Mouse (Mus musculus) heart, postnatal 25 days (tissue): ENCODE measurements around the gene Cfb. TPM values are rescaled to one million over a fixed set of nuclear protein-coding genes. Genes with fewer than 3 reads are reported as not detected.
"Not testable (repeated sequence)": the region's sequence is repeated elsewhere in the genome, so short reads cannot be mapped to it uniquely, and the experiment has no call there.

Source experiments
- DNase-seq: peaks from one replicate; pipeline ENCODE4 v3.0.0; 2022; ENCODE audit warnings: low spot score
- intact Hi-C: fragments of 180-260 bp; cut with DNase I; formaldehyde crosslinking; loops from one replicate; pipeline ENCODE4 v1.15.1; 2025
- microRNA-seq: library from miRNA; unstranded; fragments of <30 nt; microRNA quantifications from one replicate; pipeline ENCODE4 v1.2.0, GENCODE M21; 2022
- total RNA-seq, 2 experiments: library from RNA; stranded (reverse); gene quantifications; 2 replicates each; pipeline ENCODE4 v1.2.3; 2021

Gene Cfb
- total RNA-seq, 2 experiments from 2014 or later, result 2.8 to 6.0 TPM

- intact Hi-C loops, result no loop called here
- no peak for DNase-seq
Observed at GRCm38 (mm10) chr17:34840736-34841307, 21.5 kb downstream of the Cfb start.

- intact Hi-C loops, result no loop called here
- no peak for DNase-seq
Observed at GRCm38 (mm10) chr17:34838785-34839184, 23.5 kb downstream of the Cfb start.

GRCm38 (mm10) chr17:34837464-34838324 lies 24.6 kb downstream of the Cfb start:
- intact Hi-C loops, result no loop called here
- DNase-seq, result no peak

GRCm38 (mm10) chr17:34836856-34837221 lies 25.5 kb downstream of the Cfb start, which contains the start of the genes Stk19 and Dxo:
Gene Stk19 (minus strand): TSS chr17:34836945.
Gene Dxo (plus strand): TSS chr17:34837019.
- DNase-seq, result peak; percentile 92
- intact Hi-C loops, result no loop called here

- intact Hi-C loops, result no loop called here
- DNase-seq, result no peak
Observed at GRCm38 (mm10) chr17:34836155-34836855, 26.0 kb downstream of the Cfb start.

- DNase-seq, intact Hi-C loops: not testable (repeated sequence)
Observed at GRCm38 (mm10) chr17:34830776-34831175, 31.5 kb downstream of the Cfb start.

GRCm38 (mm10) chr17:34814818-34815370 lies 47.4 kb downstream of the Cfb start:
- intact Hi-C loops, result loop anchor here (5.0 kb wide), 1 partner anchor 163 kb away; no protein-coding TSS in a partner anchor

GRCm38 (mm10) chr17:34813747-34814146 lies 48.6 kb downstream of the Cfb start:
- DNase-seq, result not testable (repeated sequence)
- intact Hi-C loops, result loop anchor here (5.0 kb wide), 1 partner anchor 161 kb away; no protein-coding TSS in a partner anchor

More at GRCm38 (mm10) chr17:34814818-34815370, 47.4 kb downstream of the Cfb start:
- DNase-seq, result no peak

- no peak for DNase-seq
- intact Hi-C loops, result loop anchor here (5.0 kb wide), 1 partner anchor 159 kb away; no protein-coding TSS in a partner anchor
Observed at GRCm38 (mm10) chr17:34811275-34811674, 51.0 kb downstream of the Cfb start.

- not testable (repeated sequence) for DNase-seq
- intact Hi-C loops, result loop anchor here (5.0 kb wide), 1 partner anchor 159 kb away; no protein-coding TSS in a partner anchor
Observed at GRCm38 (mm10) chr17:34810811-34811210, 51.5 kb downstream of the Cfb start.

- not testable (repeated sequence) for DNase-seq
- intact Hi-C loops, result loop anchor here (5.0 kb wide), 1 partner anchor 158 kb away; no protein-coding TSS in a partner anchor
Observed at GRCm38 (mm10) chr17:34810411-34810810, 51.9 kb downstream of the Cfb start.

GRCm38 (mm10) chr17:34808599-34809205 lies 53.6 kb downstream of the Cfb start:
- DNase-seq, result no peak
- intact Hi-C loops, result no loop called here

GRCm38 (mm10) chr17:34807176-34807575 lies 55.1 kb downstream of the Cfb start:
- intact Hi-C loops, result no loop called here
- no peak for DNase-seq

Small RNA genes within 50 kb of the gene (microRNA-seq; reads per million reads assigned to microRNA genes)
- not detected for gene Mir6970
- 4.2 reads per million, percentile 9 among the genes with 10 or more reads in this experiment for gene Mir6971
- not detected for gene Mir6972

Other genes starting within 250 kb of the Cfb start
- 1 to 10 TPM; 1.7 to 1.8 TPM for gene Egfl8, start 246.5 kb downstream of the Cfb start, total RNA-seq
- 10 to 100 TPM; 53.2 to 53.7 TPM for gene Ppt2, start 234.0 kb downstream of the Cfb start, total RNA-seq
- 1 to 10 TPM; 1.1 to 1.9 TPM for gene Prrt1, start 233.0 kb downstream of the Cfb start, total RNA-seq
- gene Fkbpl, start 217.8 kb downstream of the Cfb start, total RNA-seq, result 1 to 10 TPM; 6.2 to 6.6 TPM
- 10 to 100 TPM; 15.6 to 17.8 TPM for gene Atf6b, start 215.4 kb downstream of the Cfb start, total RNA-seq
- gene Tnxb, start 192.0 kb downstream of the Cfb start, total RNA-seq, result 10 to 100 TPM; 32.1 to 42.1 TPM
- 10 to 100 TPM; 15.0 to 23.3 TPM for gene C4b, start 118.6 kb downstream of the Cfb start, total RNA-seq
- not detected for gene Cyp21a1, start 58.0 kb downstream of the Cfb start, total RNA-seq
- 10 to 100 TPM in 1 of 2 experiments, 1 to 10 TPM in 1; 9.4 to 12.7 TPM for gene Stk19, start 25.6 kb downstream of the Cfb start, total RNA-seq
- gene Dxo, start 25.5 kb downstream of the Cfb start, total RNA-seq, result 10 to 100 TPM; 11.1 to 11.6 TPM
- 10 to 100 TPM; 18.4 to 22.6 TPM for gene Skiv2l, start 12.3 kb downstream of the Cfb start, total RNA-seq
- 10 to 100 TPM; 15.5 to 16.7 TPM for gene Nelfe, start 12.1 kb downstream of the Cfb start, total RNA-seq
- gene Zbtb12, start 17.0 kb upstream of the Cfb start, total RNA-seq, result 1 to 10 TPM; 6.4 to 7.4 TPM
- gene Gm20547, start 19.5 kb upstream of the Cfb start, total RNA-seq, result under 1 TPM in 1 of 2 experiments, not detected in 1; 0.08 TPM
- 1 to 10 TPM; 2.8 to 4.1 TPM for gene C2, start 35.7 kb upstream of the Cfb start, total RNA-seq
- 10 to 100 TPM; 37.6 to 39.1 TPM for gene Ehmt2, start 36.0 kb upstream of the Cfb start, total RNA-seq
- gene Slc44a4, start 51.9 kb upstream of the Cfb start, total RNA-seq, result not detected
- gene Neu1, start 68.7 kb upstream of the Cfb start, total RNA-seq, result 10 to 100 TPM; 12.7 to 14.1 TPM
- gene Hspa1b, start 96.7 kb upstream of the Cfb start, total RNA-seq, result 1 to 10 TPM; 1.9 to 6.9 TPM
- gene Gm20481, start 107.4 kb upstream of the Cfb start, total RNA-seq, result not detected
- gene Hspa1a, start 109.6 kb upstream of the Cfb start, total RNA-seq, result 1 to 10 TPM; 2.9 to 7.7 TPM
- gene Hspa1l, start 110.2 kb upstream of the Cfb start, total RNA-seq, result 1 to 10 TPM; 6.9 to 8.1 TPM
- gene Lsm2, start 119.3 kb upstream of the Cfb start, total RNA-seq, result 10 to 100 TPM; 19.0 to 19.1 TPM
- 10 to 100 TPM; 25.7 to 26.9 TPM for gene Vars, start 138.5 kb upstream of the Cfb start, total RNA-seq
- gene Vwa7, start 154.1 kb upstream of the Cfb start, total RNA-seq, result 1 to 10 TPM; 7.3 to 7.7 TPM
- not detected for gene Sapcd1, start 165.5 kb upstream of the Cfb start, total RNA-seq
- 1 to 10 TPM in 1 of 2 experiments, under 1 TPM in 1; 0.57 to 1.3 TPM for gene Msh5, start 184.2 kb upstream of the Cfb start, total RNA-seq
- gene Clic1, start 187.4 kb upstream of the Cfb start, total RNA-seq, result 10 to 100 TPM; 40.0 to 46.1 TPM
- 10 to 100 TPM; 27.7 to 31.3 TPM for gene Ddah2, start 196.5 kb upstream of the Cfb start, total RNA-seq
- gene Ly6g6c, start 202.9 kb upstream of the Cfb start, total RNA-seq, result not detected
- gene Mpig6b, start 203.7 kb upstream of the Cfb start, total RNA-seq, result under 1 TPM; 0.18 to 0.87 TPM
- not detected for gene Ly6g6e, start 214.4 kb upstream of the Cfb start, total RNA-seq
- gene Ly6g6d, start 215.5 kb upstream of the Cfb start, total RNA-seq, result under 1 TPM; 0.53 to 0.78 TPM
- not detected for gene Ly6g6f, start 223.1 kb upstream of the Cfb start, total RNA-seq
- 10 to 100 TPM; 47.9 to 57.5 TPM for gene Abhd16a, start 226.7 kb upstream of the Cfb start, total RNA-seq
- not detected for gene Ly6g5c, start 245.8 kb upstream of the Cfb start, total RNA-seq